Mouse (Mus musculus): ENCODE results near the gene 4933411K16Rik.

GRCm38 (mm10) chr19:42079006-42079405, 27.0 kb downstream of the 4933411K16Rik start:
- TF ChIP-seq POLR2A (IDR thresholded peaks at IDR 0.05; ENCODE audit: borderline replicate concordance, insufficient read depth, low read length) = no peak
- no peak for TF ChIP-seq CTCF (IDR thresholded peaks at IDR 0.05; ENCODE audit: borderline replicate concordance, insufficient read depth, low read depth, low read length)
